Mouse (Mus musculus) liver, adult (tissue): ENCODE results near the gene Gm266.

Experiments
- GATA4 ChIP-seq: IDR thresholded peaks from 2 replicates; pipeline ENCODE4 v1.6.1; 2014; ENCODE audit warnings: mild to moderate bottlenecking, low read length; ENCODE audit not compliant: insufficient replicate concordance

The Gm266 gene

DNA sequence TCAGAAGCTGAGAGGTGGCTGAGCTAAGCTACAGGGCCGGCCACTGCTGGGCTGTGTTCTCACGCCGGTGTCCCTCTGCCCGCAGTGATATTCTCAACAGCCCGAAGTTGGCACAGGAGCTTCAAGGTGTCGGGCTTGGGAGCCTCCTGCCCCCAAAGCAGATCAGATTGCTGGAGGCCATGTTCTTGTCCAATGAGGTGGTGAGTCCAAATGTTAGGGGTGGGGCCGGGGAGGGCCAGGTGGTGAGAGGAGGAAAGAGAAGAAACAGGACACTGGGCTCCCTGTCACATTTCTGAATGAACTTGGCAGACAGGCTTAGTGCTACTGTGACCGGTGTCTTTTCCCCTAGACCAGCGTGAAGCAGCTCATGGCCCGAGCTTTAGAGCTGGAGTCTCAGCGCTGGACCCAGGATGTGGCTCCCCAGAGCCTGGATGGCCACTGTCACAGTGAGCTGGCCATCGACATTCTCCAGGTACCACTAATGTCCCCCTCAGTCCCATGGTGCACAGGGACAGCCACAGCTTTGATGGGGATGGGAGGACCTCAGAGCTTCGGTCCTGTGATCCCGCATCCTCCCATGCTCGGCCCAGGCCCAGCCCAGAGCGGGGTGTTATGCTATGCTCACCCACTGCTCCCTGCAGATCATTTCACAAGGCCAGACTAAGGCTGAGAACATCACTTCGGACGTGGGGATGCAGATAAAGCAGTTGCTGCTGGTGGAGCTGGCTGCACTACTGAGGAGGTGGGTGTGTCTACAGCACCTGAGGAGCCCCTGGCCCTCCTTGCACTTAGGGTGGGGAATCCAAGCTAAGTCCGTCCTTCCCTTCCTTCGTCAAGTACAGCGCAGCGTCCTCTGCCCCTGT is 37.5 kb downstream of the Gm266 start:
- TF ChIP-seq GATA4 = no peak

DNA sequence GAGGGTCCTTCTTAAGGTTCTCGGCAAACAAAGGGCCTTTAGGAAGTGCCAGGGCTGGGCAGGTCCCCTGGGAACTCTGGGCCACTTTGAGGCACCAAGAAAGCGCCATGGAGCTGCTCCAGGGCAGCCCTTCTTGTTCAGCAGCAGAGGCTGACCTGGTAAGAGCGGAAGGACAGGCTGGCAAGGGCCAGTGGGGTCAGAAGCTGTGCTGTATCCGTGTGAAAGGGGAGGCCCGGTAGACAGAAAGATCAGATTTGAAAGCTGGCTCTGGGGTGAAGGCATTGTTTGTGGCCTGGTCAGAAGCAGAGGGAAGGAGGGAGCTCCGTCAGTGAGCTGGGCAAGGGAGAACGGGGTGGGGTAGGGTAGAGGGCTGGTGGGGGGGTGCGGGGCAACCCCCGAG is 38.3 kb downstream of the Gm266 start:
- TF ChIP-seq GATA4 = no peak

DNA sequence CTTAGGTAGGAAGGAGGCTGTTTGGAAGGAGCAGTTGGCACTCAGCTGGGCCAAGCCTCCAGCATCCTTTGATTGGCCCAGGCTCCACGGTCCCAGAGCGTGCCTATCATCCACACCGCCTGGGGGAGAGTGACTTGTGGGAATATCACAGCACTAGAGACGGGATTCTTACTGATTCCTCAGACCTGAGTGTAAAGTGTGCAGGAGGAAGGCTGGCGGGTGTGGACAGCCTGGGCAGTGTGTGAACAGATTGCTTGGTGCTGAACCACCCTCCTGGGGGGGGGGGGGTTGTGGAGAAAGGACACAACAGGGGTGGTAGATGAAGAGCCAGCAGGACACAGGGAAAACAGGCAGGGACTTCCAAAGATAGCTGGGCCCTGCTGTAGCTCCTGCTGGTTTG is 38.9 kb downstream of the Gm266 start:
- no peak for TF ChIP-seq GATA4

DNA sequence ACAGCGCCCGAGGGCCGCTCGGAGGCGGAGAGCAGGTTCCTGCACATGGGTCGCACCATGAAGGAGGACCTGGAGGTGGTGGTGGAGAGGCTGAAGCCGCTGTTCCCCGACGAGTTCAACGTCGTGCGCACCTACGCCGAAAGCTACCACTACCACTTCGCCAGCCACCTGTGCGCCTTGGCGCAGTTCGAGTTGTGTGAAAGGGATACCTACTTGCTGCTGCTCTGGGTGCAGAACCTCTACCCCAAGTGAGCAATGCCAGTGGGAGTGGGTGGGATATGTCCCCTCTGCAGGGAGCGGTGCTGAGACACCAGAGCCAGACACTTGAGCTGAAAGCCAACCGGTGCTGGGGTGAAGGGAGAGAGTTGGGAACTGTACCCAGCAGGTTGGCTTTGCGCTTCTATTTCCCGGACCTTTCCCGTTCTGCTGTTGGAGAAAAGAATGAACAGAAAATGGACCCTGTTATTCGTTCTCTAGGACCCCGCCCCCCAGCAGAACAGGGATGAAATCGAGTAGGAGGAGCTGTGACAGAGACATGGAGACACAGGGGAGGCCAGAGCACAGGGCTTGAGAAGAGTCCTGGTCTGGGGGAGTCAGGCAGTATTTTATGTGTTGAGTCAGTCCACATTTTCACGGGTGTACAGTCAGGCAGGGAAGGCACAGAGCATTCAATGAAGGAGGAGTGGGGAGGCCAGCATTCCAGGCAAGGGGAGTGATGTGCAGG is 39.6 kb downstream of the Gm266 start:
- no peak for TF ChIP-seq GATA4

DNA sequence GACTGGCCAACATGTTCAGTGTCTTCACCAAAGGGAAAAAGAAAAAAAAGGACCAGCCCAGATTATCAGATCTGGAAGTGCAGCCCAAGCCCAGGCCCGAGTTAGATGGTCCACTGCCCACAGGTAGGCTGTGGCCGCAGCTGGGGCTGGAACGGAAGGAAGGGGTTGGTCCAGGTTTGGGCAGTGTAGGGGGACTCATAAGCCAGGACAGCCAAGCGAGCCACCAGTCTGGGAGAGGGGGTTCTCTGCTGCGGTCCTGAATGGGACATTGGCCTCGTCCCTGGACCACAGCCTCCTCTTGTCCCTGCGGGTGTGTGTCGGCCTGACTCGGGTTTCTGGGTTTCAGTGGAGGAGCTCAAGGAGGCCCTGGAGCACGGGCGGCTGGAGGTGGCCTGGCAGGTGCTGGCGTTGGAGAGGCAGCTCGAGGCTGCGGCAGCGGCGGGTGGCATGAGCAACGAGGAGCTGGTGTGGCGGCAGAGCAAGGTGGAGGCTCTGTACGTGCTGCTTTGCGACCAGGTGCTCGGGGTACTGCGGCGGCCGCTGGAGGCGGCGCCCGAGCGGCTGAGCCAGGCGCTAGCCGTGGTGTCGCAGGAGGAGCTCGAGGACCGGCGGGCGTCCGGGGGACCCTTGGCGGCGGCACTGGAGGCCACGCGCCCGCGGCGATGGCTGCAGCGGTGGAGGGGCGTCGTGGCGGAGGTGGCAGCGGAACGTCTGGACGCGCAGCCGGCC is 40.3 kb downstream of the Gm266 start:
- TF ChIP-seq GATA4 = no peak

DNA sequence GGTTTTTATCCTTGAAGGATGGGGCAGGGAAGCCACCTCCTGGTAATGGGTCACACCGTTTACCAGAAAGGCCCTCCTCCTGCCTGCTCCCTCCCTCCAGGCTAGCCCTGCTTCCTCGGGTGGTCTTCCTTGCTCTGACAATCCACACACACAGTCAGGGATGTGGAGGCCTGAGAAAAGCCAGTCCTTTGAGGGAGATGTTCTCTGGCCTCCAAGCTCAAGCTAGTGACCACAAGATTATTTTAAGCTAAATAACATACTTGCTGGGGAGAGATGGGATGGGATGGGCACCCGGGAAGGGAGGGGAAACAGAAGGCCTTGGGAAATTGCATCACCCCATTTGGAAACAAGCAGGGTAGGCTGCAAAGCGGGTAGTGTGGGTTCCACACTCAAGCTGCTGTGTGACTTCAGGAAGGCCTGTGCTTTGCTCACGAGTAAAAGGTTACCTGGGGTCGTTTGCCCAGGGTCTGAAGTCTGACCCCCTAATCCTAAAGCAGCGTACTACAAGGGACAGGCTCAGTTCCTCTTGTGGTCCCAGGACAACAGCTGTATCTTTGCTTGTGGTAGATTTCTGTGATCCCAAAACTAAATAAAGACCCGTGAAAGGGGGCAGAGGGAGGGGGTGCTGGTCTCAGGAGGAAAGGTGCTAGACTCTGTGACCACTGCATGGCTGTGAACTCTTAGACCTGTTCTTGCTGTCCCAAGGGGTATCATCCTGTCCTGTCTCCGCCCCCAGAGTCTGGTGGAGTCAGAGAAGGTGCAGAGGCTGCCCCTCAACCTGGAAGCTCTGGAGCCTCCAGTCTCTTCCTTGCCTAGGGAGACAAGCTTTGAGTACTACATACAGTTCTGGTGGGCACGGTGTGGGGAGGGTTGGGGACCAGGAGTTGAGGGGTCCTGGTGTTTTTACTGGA is 41.4 kb downstream of the Gm266 start:
- no peak for TF ChIP-seq GATA4

DNA sequence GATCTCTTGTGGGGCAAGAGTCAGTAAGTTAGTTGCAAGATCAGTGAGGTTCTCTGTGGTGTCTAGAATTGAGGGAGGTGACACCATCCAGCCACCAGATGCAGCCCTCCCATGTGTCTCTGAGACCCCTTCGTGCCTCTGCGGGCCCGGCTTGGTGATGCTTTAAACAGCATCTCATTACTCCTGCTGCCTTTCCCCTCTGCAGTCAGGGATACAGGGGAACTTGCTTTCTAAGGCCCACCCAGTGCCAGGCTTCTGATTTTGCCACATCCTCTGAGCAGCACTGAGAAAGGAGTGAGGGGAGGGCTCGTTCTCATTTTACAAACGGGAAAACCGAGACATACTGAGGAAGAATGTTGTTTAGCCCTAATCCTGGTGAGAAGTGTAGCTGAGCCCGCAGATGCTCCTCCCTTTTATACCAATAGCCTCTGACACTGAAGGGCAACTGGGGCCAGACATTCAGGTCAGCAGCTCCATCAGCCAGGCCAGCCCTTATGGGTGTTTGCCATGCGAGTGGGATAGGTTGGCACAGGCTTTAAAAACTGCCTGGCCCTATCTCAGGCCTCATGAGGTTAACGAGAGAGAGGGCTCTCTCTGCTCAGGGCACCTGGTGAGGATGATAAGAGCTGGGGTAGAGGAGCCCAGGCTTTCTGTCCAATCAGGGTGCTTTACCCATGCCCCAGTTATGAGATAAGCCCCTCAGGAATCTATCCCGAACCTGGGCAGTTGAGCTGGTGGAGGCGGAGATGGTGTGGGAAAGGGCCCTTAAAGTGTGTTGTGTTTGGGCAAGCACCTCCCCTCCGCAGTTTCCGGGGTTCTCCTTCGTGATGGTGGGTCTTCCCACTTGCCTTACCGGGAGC is 42.4 kb downstream of the Gm266 start:
- no peak for TF ChIP-seq GATA4

DNA sequence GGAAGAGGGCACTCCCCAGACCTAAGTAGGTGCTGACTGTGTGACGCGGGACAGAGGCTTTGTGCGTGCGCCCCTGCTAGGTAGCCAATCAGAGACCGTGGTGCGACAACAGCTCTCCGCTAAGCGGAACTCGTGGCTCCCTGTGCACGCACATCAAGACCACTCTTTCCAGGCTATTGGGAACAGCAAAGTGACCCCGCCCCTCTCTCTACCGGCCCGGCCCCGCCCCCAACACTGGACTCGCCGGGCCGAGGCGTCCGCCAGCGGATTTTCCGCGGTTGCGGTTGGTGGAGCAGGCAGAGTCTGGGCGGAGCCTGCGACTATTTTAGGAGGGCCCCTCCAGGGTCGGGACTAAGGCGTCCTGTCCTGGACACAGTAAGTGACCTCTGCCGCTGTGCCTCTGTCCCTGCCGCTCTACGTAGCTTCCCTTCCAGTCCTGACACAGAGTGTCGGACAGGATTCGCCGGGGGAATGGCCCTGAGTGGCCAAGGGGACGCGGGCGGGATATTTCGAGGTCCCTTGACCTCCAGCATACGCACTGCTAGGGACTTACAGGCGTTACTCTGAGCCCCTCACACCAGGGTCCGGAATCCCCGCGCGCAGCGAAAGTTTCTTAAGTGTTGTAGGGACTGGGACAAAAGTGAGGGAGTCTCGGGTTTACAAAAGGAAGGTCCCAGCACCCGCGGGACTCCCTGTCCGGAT is 43.2 kb downstream of the Gm266 start, which contains the start of gene Tnfaip2:
TSS of gene Tnfaip2 (plus strand) at position 161 of the 702 bp plus-strand sequence.
- no peak for TF ChIP-seq GATA4

DNA sequence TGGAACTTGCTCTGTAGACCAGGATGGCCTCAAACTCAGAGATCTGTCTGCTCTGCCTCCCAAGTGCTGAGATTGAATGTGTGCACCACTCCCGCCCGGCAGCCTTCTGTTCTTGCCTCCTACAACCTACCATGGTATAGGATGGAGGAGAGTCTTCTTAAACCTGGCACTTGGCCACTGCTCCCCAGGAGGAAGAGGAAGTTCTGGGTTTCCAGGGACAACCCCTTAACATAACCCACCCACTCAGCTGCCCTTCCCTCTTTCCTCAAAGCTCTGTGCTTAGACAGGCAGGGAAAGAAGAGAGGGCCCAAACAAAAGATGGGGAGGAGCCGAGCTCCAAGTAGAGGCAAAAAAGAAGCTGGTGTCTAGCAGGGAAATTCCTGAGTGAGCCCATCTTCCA is 44.1 kb downstream of the Gm266 start:
- TF ChIP-seq GATA4 = no peak

DNA sequence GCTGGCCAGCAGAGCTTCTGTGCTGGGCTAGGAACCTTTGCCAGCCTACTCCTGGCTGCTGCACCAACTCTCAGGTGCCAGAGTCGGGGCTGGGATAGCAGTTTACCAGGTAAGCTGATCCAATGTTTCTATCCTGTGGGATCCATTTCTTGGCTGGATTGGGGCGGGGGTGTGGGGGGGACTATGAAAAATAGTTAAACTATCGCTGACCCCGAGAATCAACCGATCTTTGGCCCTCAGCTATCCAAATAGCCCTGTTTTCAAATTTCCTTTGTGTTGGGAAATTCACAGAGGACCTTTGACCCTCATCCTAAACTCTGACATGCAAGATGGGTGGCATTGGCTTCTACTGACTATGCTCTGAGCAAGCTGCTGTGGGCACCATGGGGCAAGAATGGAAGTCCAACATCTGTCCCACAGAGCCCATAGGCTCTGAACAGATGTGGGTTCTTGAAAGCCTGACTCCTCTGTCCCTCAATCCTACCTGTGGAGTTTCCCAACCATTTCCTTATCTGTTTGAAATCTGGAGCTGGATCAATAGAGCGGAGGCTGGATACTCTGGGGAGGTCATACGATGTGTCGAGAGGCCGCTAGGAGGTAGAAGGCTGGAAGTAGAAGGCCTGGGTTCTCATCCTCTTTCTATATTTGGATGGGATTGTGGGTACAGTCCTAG is 44.8 kb downstream of the Gm266 start:
- TF ChIP-seq GATA4 = peak; percentile 96

DNA sequence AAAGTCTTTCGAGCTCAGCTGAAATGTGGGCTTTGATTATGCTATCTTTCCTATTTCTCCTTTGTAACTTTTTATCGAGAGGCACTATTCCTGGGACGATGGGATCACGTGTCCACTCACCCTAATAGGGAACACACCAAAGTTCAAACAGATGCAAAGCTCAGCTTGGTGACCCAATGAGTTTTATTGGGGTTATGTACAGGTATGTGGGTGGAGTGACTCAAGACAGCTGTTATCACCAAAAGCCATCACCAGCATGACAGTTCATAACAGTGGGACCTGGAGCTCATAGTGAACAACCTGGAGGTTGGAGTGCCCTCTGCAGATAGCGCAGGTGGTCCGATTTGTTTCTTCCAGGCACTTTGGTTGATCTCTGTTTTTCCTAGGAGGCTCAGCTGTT is 46.8 kb downstream of the Gm266 start:
- TF ChIP-seq GATA4 = no peak

DNA sequence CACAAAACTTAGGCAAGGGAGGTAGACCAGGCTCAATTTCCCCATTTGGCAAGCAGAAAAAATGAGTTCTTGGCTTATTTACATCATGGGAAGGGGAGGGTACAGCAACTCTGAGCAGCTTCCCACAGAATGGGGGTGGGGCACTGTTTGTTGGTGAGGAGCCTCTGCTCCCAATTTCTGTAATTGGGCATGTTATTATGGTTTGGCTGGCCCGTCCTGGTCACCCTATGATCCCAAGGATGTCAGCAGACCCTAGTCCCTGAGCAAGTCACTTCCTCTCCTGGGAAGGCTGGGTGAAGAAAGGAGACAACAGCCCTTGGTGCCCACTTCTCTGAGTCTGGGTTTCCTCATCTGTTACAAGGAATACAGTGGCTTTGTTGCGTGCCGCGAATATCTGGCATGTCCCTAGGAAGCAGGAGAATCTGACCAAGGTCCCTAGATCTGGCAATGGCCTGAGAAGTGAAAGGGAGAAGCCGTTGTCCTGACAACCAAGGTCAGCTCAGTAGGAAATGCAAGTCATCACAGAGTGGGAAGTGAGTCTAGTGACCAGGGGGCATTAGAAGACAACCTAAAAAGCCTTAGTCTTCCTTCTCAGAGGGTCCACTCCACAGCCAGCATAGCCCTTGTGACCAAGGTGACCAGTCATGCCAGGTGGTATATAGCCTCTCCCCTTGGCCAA is 48.3 kb downstream of the Gm266 start:
- no peak for TF ChIP-seq GATA4
